Mouse (Mus musculus) limb, embryonic 15.5 days (tissue): ENCODE data around the gene Uhmk1. TPM values are rescaled to one million over a fixed set of nuclear protein-coding genes. Genes with fewer than 3 reads are reported as not detected.
A peak's percentile ranks its signal among the peaks of the same experiment; 100 is the strongest.

Experiments
- ATAC-seq: fragments of 200-750 bp; cut with Nextera tagmentation; 2 replicates; pipeline ENCODE4 v1.8.0; 2017; ENCODE audit warnings: low read depth, moderate TSS enrichment; ENCODE audit not compliant: insufficient number of reproducible peaks, low FRiP score, low TSS enrichment
- H3K27ac ChIP-seq: fragments of 300-500 bp; sonication (generic); 2 replicates; pipeline ENCODE4 v1.5.1; 2015; ENCODE audit warnings: moderate library complexity, mild to moderate bottlenecking, inconsistent platforms
- H3K27me3 ChIP-seq: fragments of 300-500 bp; sonication (generic); 2 replicates; pipeline ENCODE4 v1.6.1; 2015; ENCODE audit warnings: inconsistent platforms
- H3K36me3 ChIP-seq: fragments of 300-500 bp; sonication (generic); 2 replicates; pipeline ENCODE4 v1.6.1; 2015; ENCODE audit warnings: inconsistent platforms
- H3K4me1 ChIP-seq: fragments of 300-500 bp; sonication (generic); 2 replicates; pipeline ENCODE4 v1.6.1; 2015; ENCODE audit warnings: inconsistent platforms
- H3K4me2 ChIP-seq: fragments of 300-500 bp; sonication (generic); 2 replicates; pipeline ENCODE4 v1.6.1; 2015; ENCODE audit warnings: mild to moderate bottlenecking, inconsistent platforms
- H3K4me3 ChIP-seq: fragments of 300-500 bp; sonication (generic); 2 replicates; pipeline ENCODE4 v1.5.1; 2015; ENCODE audit warnings: mild to moderate bottlenecking, inconsistent platforms
- H3K9ac ChIP-seq: fragments of 300-500 bp; sonication (generic); 2 replicates; pipeline ENCODE4 v1.6.1; 2015; ENCODE audit warnings: inconsistent platforms
- H3K9me3 ChIP-seq: fragments of 300-500 bp; sonication (generic); 2 replicates; pipeline ENCODE4 v1.6.1; 2016; ENCODE audit warnings: inconsistent platforms
- WGBS: fragments of 180-500 bp; shearing (Covaris S2); methylation state at CpG from one replicate; pipeline ENCODE4 v1.1.7; 2015; 5-methylcytosine and 5-hydroxymethylcytosine counted together
- polyA plus RNA-seq: library from polyadenylated mRNA; unstranded; fragments of >200 nt; fragmentation: Nextera tagmentation; extraction: Ambion mirVana; gene quantifications from 2 replicates; pipeline ENCODE4 v1.2.1, GENCODE M21; 2015

The Uhmk1 gene
- polyA plus RNA-seq, 1 experiment from 2014 or later, result 6.7 TPM

GRCm38 (mm10) chr1:170150870-170151269 is 64.3 kb downstream of the Uhmk1 start:
- Histone ChIP-seq H3K4me2 (no peak overlapping the region), H3K9ac (no peak overlapping the region), H3K36me3 (peaks cover 38% of the 10 kb centered on the region), H3K4me3 (no peak overlapping the region), H3K27ac (no peak overlapping the region), H3K9me3 (no peaks in the 10 kb centered on the region), H3K4me1 (0 out of 2 replicates have a peak, but pooled peaks cover 5% of the 10 kb centered on the region), H3K27me3 (no peaks in the 10 kb centered on the region)
- no peak for ATAC-seq
- WGBS, result 76% methylated on average over 6 of the region's 6 CpGs

DNA sequence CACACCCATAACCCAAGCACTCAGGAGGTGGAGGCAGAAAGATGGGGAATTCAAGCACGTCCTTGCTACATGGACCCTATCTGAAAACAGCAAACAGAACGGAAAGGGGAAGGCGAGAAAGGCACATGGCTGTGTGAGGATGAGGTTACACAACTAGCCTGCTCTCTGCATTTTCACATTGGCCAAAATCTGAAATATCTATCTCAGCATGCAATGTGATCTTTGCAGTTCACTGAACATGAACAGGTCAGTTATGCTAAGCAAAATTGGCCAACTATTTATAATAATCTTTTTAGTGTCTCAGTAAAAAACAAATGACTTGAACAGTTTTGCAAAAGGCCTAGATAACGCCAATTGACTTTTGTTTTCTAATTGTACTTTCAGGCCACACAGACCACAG is 65.4 kb downstream of the Uhmk1 start:
- Histone ChIP-seq H3K27me3 (no peaks in the 10 kb centered on the region), H3K9me3 (no peaks in the 10 kb centered on the region), H3K4me1 (0 out of 2 replicates have a peak, but pooled peaks cover 5% of the 10 kb centered on the region), H3K4me3 (no peak overlapping the region), H3K36me3 (peaks cover 41% of the 10 kb centered on the region), H3K27ac (no peak overlapping the region), H3K4me2 (no peak overlapping the region), H3K9ac (no peak overlapping the region)
- ATAC-seq, result no peak
- WGBS, result 85% methylated on average over 4 of the region's 4 CpGs

GRCm38 (mm10) chr1:170148536-170148935 is 66.7 kb downstream of the Uhmk1 start:
- 90% methylated on average over 6 of the region's 6 CpGs for WGBS
- Histone ChIP-seq H3K9me3 (no peaks in the 10 kb centered on the region), H3K4me2 (no peak overlapping the region), H3K4me3 (no peak overlapping the region), H3K4me1 (0 out of 2 replicates have a peak, but pooled peaks cover 5% of the 10 kb centered on the region), H3K27ac (no peak overlapping the region), H3K36me3 (peaks cover 47% of the 10 kb centered on the region), H3K9ac (no peak overlapping the region), H3K27me3 (no peaks in the 10 kb centered on the region)
- no peak for ATAC-seq

DNA sequence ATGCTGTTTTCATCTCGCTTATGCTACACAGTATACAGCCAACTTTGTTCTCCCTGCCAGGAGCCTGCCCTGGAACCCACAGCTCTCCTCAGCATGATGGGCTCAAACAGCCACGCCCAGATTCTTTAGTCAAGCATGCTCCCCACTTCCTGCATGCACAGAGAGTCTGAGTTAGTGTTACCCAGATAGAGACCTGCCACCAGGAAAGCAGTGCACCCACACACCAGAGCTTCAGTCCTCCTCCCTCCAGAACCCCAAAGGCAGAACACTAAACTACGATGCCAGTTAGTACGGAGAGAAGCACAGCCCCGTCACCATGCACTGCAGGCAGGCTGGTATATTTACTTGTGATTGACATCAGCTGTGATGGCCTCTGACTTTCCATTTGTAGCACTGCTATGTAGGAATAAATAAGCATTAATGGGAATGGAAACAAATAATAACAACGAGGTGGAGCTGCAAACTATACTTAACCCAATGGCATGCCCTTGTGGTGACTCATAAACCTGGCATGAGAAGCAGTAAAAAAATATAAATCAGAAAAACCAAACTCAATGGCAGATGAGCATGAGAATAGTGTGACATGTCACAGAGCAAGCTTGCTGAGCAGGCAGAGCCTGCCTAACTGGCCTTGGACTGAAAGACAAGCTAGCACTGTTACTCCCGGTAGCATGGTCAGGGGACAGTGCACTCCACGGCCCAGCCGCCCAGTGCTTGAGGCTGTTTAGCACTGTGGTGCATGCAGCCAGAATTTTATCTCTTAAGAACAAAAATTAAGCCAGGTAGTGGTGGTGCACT is 67.3 kb downstream of the Uhmk1 start:
- H3K36me3 ChIP-seq, result peaks cover 52% of the 10 kb centered on the region
- no peak for ATAC-seq
- WGBS, result 68% methylated on average over 9 of the region's 9 CpGs

GRCm38 (mm10) chr1:170145606-170146005 is 69.6 kb downstream of the Uhmk1 start:
- H3K9ac ChIP-seq, result no peak overlapping the region
- 0 out of 2 replicates have a peak, but pooled peaks cover 5% of the 10 kb centered on the region for H3K4me1 ChIP-seq
- H3K27me3 ChIP-seq, result no peaks in the 10 kb centered on the region
- 90% methylated on average over 4 of the region's 4 CpGs for WGBS
- H3K4me2 ChIP-seq, result no peak overlapping the region
- H3K9me3 ChIP-seq, result no peaks in the 10 kb centered on the region
- H3K27ac ChIP-seq, result no peak overlapping the region
- H3K36me3 ChIP-seq, result peaks cover 60% of the 10 kb centered on the region
- no peak overlapping the region for H3K4me3 ChIP-seq
- no peak for ATAC-seq

More for the DNA sequence above, 67.3 kb downstream of the Uhmk1 start:
- H3K4me2 ChIP-seq, result no peak overlapping the region
- peak overlapping the region; percentile 39 for H3K27ac ChIP-seq
- no peaks in the 10 kb centered on the region for H3K9me3 ChIP-seq
- H3K4me1 ChIP-seq, result 0 out of 2 replicates have a peak, but pooled peaks cover 5% of the 10 kb centered on the region
- H3K4me3 ChIP-seq, result no peak overlapping the region
- no peaks in the 10 kb centered on the region for H3K27me3 ChIP-seq
- no peak overlapping the region for H3K9ac ChIP-seq

Other genes with a start within 250 kb of the Uhmk1 start
- gene Hsd17b7, start 246.2 kb downstream of the Uhmk1 start, polyA plus RNA-seq, result 22.0 and 22.9 TPM in 2 replicates
- gene Ddr2, start 104.6 kb downstream of the Uhmk1 start, polyA plus RNA-seq, result 87.3 and 91.8 TPM in 2 replicates
- 75.5 and 75.7 TPM in 2 replicates for gene Uap1, start 40.4 kb downstream of the Uhmk1 start, polyA plus RNA-seq
- gene Sh2d1b2, start 17.4 kb upstream of the Uhmk1 start, polyA plus RNA-seq, result not detected in 2 replicates
- gene Sh2d1b1, start 61.9 kb upstream of the Uhmk1 start, polyA plus RNA-seq, result 0.13 and 0.24 TPM in 2 replicates
- 3.0 TPM in 2 replicates for gene Gm7694, start 90.9 kb upstream of the Uhmk1 start, polyA plus RNA-seq
- gene Spata46, start 93.4 kb upstream of the Uhmk1 start, polyA plus RNA-seq, result 0.71 and 1.00 TPM in 2 replicates